Mouse (Mus musculus): ENCODE measurements around the gene Olfr960. TPM values are rescaled to one million over a fixed set of nuclear protein-coding genes. Genes with fewer than 3 reads are reported as not detected.

Olfr960 gene
- total and polyA plus RNA-seq, 3 experiments = 0.49 TPM; not detected in 2

DNA sequence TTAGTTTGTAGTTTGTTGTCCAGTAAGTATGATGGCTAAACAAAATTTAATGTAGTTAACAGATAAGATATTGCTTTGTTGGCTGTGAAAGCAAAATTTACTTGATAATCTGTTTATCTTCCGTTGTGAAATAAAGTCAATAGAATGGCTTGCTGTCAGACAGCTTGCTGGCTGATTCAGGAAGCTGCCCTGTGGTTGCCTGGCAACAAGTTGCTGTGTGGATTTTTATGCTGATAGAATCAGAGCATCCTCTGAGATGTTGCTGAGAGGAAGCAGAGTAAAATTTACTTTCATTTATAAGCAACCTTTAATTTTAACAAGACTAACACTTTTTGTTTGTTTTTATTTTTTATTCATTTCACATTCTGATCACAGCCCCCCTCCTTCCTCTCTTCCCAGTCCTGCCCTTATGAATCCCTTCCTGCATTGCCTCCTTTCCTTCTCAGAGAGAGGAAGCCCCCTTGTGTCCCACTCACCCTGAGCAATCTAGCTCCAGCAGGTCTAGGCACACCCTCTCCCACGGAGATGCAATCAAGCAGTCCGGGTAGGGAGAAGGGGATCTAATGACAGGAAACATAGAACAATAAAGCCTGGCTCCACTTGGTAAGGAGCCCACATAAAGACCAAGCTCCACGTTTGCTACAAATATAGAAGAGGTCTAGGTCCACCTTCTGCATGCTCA lies 12.9 kb downstream of the Olfr960 start:
- Histone ChIP-seq H3K27me3 (ENCODE audit: insufficient read depth, low read length) (no peaks in the 10 kb centered on the region), H3K36me3 (replicated peaks) (no peaks in the 10 kb centered on the region), H3K4me1 (ENCODE audit: insufficient read depth, low read depth, low read length) (no peaks in the 10 kb centered on the region), H3K4me3 (ENCODE audit: low read depth, low read length) (no peak overlapping the region), H3K9me3 (replicated peaks) (no peaks in the 10 kb centered on the region)
- no peak for ATAC-seq (ENCODE audit: extremely low read depth, insufficient number of reproducible peaks, low FRiP score, poor library complexity, severe bottlenecking)
- no peak for DNase-seq (ENCODE audit: low spot score)
- TF ChIP-seq CTCF (IDR thresholded peaks at IDR 0.05; ENCODE audit: low read depth, low read length) = no peak
- no peak for TF ChIP-seq TAL1 (conservative IDR thresholded peaks at IDR 0.05; ENCODE audit: low read depth, low read length)
- no peak for TF ChIP-seq GATA2 (IDR thresholded peaks at IDR 0.05; ENCODE audit: borderline replicate concordance, low read depth, low read length)
- no peak for TF ChIP-seq GATA1 (IDR thresholded peaks at IDR 0.05; ENCODE audit: borderline replicate concordance, low read length)
- no peak for TF ChIP-seq POLR2AphosphoS5 (IDR thresholded peaks at IDR 0.05; ENCODE audit: insufficient replicate concordance, low read depth, low read length)

DNA sequence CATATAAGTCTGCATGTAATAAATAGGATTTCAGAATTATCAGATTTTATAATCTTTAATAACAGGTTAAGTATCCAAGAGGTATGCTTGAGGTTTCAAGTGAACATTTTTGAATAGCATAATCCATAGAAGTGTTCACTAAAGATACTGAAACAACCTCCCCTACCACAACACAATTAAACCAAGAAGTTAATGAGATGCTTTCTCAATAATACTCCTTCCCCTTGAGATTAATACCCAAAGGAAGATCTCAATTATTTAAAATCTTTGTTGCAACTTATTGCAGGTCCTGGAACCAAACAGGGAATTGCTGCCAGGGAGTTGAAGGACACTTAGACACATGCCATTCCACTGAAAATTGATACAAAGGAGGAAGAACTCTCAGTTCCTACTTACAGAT lies 23.6 kb downstream of the Olfr960 start, which contains the start of gene Olfr961:
Gene Olfr961, plus strand, starts transcription at position 301 of the 400 bp plus-strand sequence.
- Histone ChIP-seq H3K27me3 (ENCODE audit: insufficient read depth, low read length) (no peaks in the 10 kb centered on the region), H3K9me3 (replicated peaks) (no peaks in the 10 kb centered on the region), H3K4me3 (ENCODE audit: low read depth, low read length) (no peak within 1 kb of the TSS), H3K4me1 (ENCODE audit: insufficient read depth, low read depth, low read length) (no peaks in the 10 kb centered on the region), H3K36me3 (replicated peaks) (no peaks in the 10 kb centered on the region)
- DNase-seq (ENCODE audit: low spot score) (no peak), ATAC-seq (ENCODE audit: extremely low read depth, insufficient number of reproducible peaks, low FRiP score, poor library complexity, severe bottlenecking) (no peak)
- TF ChIP-seq POLR2AphosphoS5 (IDR thresholded peaks at IDR 0.05; ENCODE audit: insufficient replicate concordance, low read depth, low read length) (no peak), GATA1 (IDR thresholded peaks at IDR 0.05; ENCODE audit: borderline replicate concordance, low read length) (no peak), TAL1 (conservative IDR thresholded peaks at IDR 0.05; ENCODE audit: low read depth, low read length) (no peak), CTCF (IDR thresholded peaks at IDR 0.05; ENCODE audit: low read depth, low read length) (no peak), GATA2 (IDR thresholded peaks at IDR 0.05; ENCODE audit: borderline replicate concordance, low read depth, low read length) (no peak)

DNA sequence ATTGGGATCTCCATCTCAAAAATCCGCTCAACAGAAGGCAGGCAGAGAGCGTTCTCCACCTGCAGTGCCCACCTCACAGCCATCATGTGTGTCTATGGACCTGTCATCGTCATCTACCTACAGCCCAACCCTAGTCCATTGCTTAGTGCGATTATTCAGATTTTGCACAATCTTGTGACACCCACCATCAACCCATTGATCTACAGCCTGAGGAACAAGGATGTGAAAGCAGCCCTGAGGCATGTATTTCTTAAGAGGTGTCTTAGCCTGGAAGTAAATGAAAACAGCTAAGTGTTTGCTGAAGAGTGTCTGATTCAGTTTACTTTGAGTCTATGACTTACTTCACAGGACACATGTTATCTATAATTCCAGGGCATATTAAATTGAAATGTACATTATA lies 26.2 kb downstream of the Olfr960 start:
- TF ChIP-seq GATA2 (IDR thresholded peaks at IDR 0.05; ENCODE audit: borderline replicate concordance, low read depth, low read length) (no peak), POLR2AphosphoS5 (IDR thresholded peaks at IDR 0.05; ENCODE audit: insufficient replicate concordance, low read depth, low read length) (no peak), GATA1 (IDR thresholded peaks at IDR 0.05; ENCODE audit: borderline replicate concordance, low read length) (no peak), TAL1 (conservative IDR thresholded peaks at IDR 0.05; ENCODE audit: low read depth, low read length) (no peak), CTCF (IDR thresholded peaks at IDR 0.05; ENCODE audit: low read depth, low read length) (no peak)
- Histone ChIP-seq H3K4me1 (ENCODE audit: insufficient read depth, low read depth, low read length) (no peaks in the 10 kb centered on the region), H3K9me3 (replicated peaks) (no peaks in the 10 kb centered on the region), H3K27me3 (ENCODE audit: insufficient read depth, low read length) (no peaks in the 10 kb centered on the region), H3K36me3 (replicated peaks) (no peaks in the 10 kb centered on the region), H3K4me3 (ENCODE audit: low read depth, low read length) (no peak overlapping the region)
- no peak for ATAC-seq (ENCODE audit: extremely low read depth, insufficient number of reproducible peaks, low FRiP score, poor library complexity, severe bottlenecking)
- DNase-seq (ENCODE audit: low spot score) = no peak

DNA sequence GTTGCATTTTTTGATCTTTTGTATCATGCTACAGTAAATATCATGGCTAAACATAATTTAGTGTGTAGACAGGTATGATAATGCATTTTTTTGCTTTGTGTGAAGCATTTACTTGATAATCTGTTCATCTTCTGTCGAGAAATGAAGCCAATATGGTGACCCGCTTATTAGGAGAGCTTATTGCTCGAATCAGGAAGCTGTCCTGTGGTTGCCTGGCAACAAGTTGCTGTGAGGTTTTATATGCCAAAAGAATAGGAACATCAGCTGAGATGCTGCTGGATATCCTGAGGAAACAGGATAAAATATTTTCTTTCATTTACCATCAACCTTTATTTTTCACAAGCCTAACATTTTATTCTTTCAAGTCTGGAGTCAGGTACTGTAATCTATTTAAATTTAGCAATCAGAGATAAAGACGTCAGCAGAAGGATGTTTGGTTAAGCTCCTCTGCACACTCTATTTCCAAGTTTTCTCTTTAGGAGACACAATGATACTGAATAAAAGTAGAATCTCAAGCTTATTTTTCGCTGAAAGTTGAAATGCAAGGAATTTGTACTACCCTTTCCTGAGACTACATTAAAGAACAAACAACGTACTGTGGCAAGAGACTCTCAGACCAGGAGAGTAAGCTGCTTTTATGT lies 33.7 kb downstream of the Olfr960 start:
- DNase-seq (ENCODE audit: low spot score) = no peak
- no peaks in the 10 kb centered on the region for H3K9me3 ChIP-seq (replicated peaks)
- no peak for ATAC-seq (ENCODE audit: extremely low read depth, insufficient number of reproducible peaks, low FRiP score, poor library complexity, severe bottlenecking)
- no peaks in the 10 kb centered on the region for H3K27me3 ChIP-seq (ENCODE audit: insufficient read depth, low read length)
- H3K4me1 ChIP-seq (ENCODE audit: insufficient read depth, low read depth, low read length) = no peaks in the 10 kb centered on the region
- no peak overlapping the region for H3K4me3 ChIP-seq (ENCODE audit: low read depth, low read length)
- no peaks in the 10 kb centered on the region for H3K36me3 ChIP-seq (replicated peaks)
- TF ChIP-seq POLR2AphosphoS5 (IDR thresholded peaks at IDR 0.05; ENCODE audit: insufficient replicate concordance, low read depth, low read length) = no peak

DNA sequence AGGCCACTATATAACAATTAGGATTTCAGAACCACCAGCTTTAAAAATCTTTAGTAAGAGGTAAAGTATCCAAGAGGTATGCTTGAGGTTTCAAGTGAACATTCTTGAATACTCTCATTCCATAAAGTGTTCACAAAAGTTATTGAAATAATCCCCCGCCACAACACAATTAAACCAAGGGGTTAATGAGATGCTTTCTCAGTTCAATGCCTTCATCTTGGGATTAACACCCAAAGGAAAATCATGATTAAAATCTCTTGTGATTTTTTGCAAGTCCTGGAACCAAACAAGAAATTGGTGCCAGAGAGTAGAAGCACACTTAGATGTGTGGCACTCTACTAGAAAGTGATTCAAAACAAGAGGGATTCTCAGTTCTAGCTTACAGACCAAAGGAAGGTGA lies 45.7 kb downstream of the Olfr960 start, which contains the start of gene Olfr963:
Gene Olfr963, plus strand, starts transcription at position 301 of the 400 bp plus-strand sequence.
- H3K27me3 ChIP-seq (ENCODE audit: insufficient read depth, low read length) = no peaks in the 10 kb centered on the region
- no peaks in the 10 kb centered on the region for H3K4me1 ChIP-seq (ENCODE audit: insufficient read depth, low read depth, low read length)

DNA sequence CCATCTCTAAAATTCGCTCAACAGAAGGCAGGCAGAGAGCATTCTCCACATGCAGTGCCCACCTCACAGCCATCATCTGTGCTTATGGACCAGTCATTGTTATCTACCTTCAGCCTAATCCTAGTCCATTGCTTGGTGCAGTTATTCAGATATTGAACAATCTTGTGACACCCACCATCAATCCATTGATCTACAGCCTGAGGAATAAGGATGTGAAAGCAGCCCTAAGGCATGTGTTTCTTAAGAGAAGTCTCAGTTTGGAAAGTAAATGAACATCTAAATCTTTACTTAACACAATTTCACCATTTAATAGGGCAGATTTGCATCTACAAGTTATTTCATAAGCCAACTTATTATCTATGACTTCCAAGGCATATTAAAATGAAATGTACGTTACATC lies 48.5 kb downstream of the Olfr960 start:
- no peaks in the 10 kb centered on the region for H3K4me1 ChIP-seq (ENCODE audit: insufficient read depth, low read depth, low read length)
- no peaks in the 10 kb centered on the region for H3K36me3 ChIP-seq (replicated peaks)
- ATAC-seq (ENCODE audit: extremely low read depth, insufficient number of reproducible peaks, low FRiP score, poor library complexity, severe bottlenecking) (no peak), DNase-seq (ENCODE audit: low spot score) (no peak)
- no peaks in the 10 kb centered on the region for H3K27me3 ChIP-seq (ENCODE audit: insufficient read depth, low read length)
- H3K9me3 ChIP-seq (replicated peaks) = no peaks in the 10 kb centered on the region
- H3K4me3 ChIP-seq (ENCODE audit: low read depth, low read length) = no peak overlapping the region
- TF ChIP-seq GATA2 (IDR thresholded peaks at IDR 0.05; ENCODE audit: borderline replicate concordance, low read depth, low read length) = no peak
- TF ChIP-seq TAL1 (conservative IDR thresholded peaks at IDR 0.05; ENCODE audit: low read depth, low read length) = no peak
- no peak for TF ChIP-seq POLR2AphosphoS5 (IDR thresholded peaks at IDR 0.05; ENCODE audit: insufficient replicate concordance, low read depth, low read length)
- no peak for TF ChIP-seq GATA1 (IDR thresholded peaks at IDR 0.05; ENCODE audit: borderline replicate concordance, low read length)
- TF ChIP-seq CTCF (IDR thresholded peaks at IDR 0.05; ENCODE audit: low read depth, low read length) = no peak

More for the DNA sequence above, 45.7 kb downstream of the Olfr960 start, which contains the start of gene Olfr963:
- TF ChIP-seq CTCF (IDR thresholded peaks at IDR 0.05; ENCODE audit: low read depth, low read length) = no peak
- no peak for TF ChIP-seq TAL1 (conservative IDR thresholded peaks at IDR 0.05; ENCODE audit: low read depth, low read length)
- TF ChIP-seq POLR2AphosphoS5 (IDR thresholded peaks at IDR 0.05; ENCODE audit: insufficient replicate concordance, low read depth, low read length) = no peak
- no peak for TF ChIP-seq GATA2 (IDR thresholded peaks at IDR 0.05; ENCODE audit: borderline replicate concordance, low read depth, low read length)
- no peak for TF ChIP-seq GATA1 (IDR thresholded peaks at IDR 0.05; ENCODE audit: borderline replicate concordance, low read length)
- DNase-seq (ENCODE audit: low spot score) (no peak), ATAC-seq (ENCODE audit: extremely low read depth, insufficient number of reproducible peaks, low FRiP score, poor library complexity, severe bottlenecking) (no peak)
- Histone ChIP-seq H3K36me3 (replicated peaks) (no peaks in the 10 kb centered on the region), H3K9me3 (replicated peaks) (no peaks in the 10 kb centered on the region), H3K4me3 (ENCODE audit: low read depth, low read length) (no peak within 1 kb of the TSS)

Other genes starting within 250 kb of the Olfr960 start
Only the 20 nearest of the 21 such genes appear.
- gene Olfr951, start 234.0 kb upstream of the Olfr960 start, total RNA-seq (2014; fragmentation: Nextera tagmentation) = not detected in 2 replicates
- 0.22 TPM in 1 of 2 replicates, not detected in the other for gene Olfr951, start 234.0 kb upstream of the Olfr960 start, total RNA-seq (2017)
- not detected in 2 replicates for gene Olfr951, start 234.0 kb upstream of the Olfr960 start, polyA plus RNA-seq (2012)
- not detected in 2 replicates for gene Olfr952, start 194.2 kb upstream of the Olfr960 start, total RNA-seq (2014; fragmentation: Nextera tagmentation)
- gene Olfr952, start 194.2 kb upstream of the Olfr960 start, total RNA-seq (2017) = not detected in 2 replicates
- not detected in 2 replicates for gene Olfr952, start 194.2 kb upstream of the Olfr960 start, polyA plus RNA-seq (2012)
- gene Olfr954, start 164.7 kb upstream of the Olfr960 start, total RNA-seq (2014; fragmentation: Nextera tagmentation) = not detected in 2 replicates
- 0.06 and 0.11 TPM in 2 replicates for gene Olfr954, start 164.7 kb upstream of the Olfr960 start, total RNA-seq (2017)
- not detected in 2 replicates for gene Olfr954, start 164.7 kb upstream of the Olfr960 start, polyA plus RNA-seq (2012)
- gene Olfr955, start 149.4 kb upstream of the Olfr960 start, total RNA-seq (2014; fragmentation: Nextera tagmentation) = not detected in 2 replicates
- 0.17 TPM in 1 of 2 replicates, not detected in the other for gene Olfr955, start 149.4 kb upstream of the Olfr960 start, total RNA-seq (2017)
- not detected in 2 replicates for gene Olfr955, start 149.4 kb upstream of the Olfr960 start, polyA plus RNA-seq (2012)
- gene Olfr44, start 127.4 kb upstream of the Olfr960 start, total RNA-seq (2014; fragmentation: Nextera tagmentation) = not detected in 2 replicates
- gene Olfr44, start 127.4 kb upstream of the Olfr960 start, total RNA-seq (2017) = 0.05 TPM in 1 of 2 replicates, not detected in the other
- not detected in 2 replicates for gene Olfr44, start 127.4 kb upstream of the Olfr960 start, polyA plus RNA-seq (2012)
- not detected in 2 replicates for gene Olfr957, start 105.6 kb upstream of the Olfr960 start, total RNA-seq (2014; fragmentation: Nextera tagmentation)
- 0.22 TPM in 1 of 2 replicates, not detected in the other for gene Olfr957, start 105.6 kb upstream of the Olfr960 start, total RNA-seq (2017)
- gene Olfr957, start 105.6 kb upstream of the Olfr960 start, polyA plus RNA-seq (2012) = not detected in 2 replicates
- gene Olfr958, start 67.3 kb upstream of the Olfr960 start, total RNA-seq (2014; fragmentation: Nextera tagmentation) = not detected in 2 replicates
- gene Olfr958, start 67.3 kb upstream of the Olfr960 start, total RNA-seq (2017) = 0.06 and 0.11 TPM in 2 replicates
- not detected in 2 replicates for gene Olfr958, start 67.3 kb upstream of the Olfr960 start, polyA plus RNA-seq (2012)
- gene Olfr959, start 45.8 kb upstream of the Olfr960 start, total RNA-seq (2014; fragmentation: Nextera tagmentation) = not detected in 2 replicates
- gene Olfr959, start 45.8 kb upstream of the Olfr960 start, total RNA-seq (2017) = 0.05 and 0.23 TPM in 2 replicates
- not detected in 2 replicates for gene Olfr959, start 45.8 kb upstream of the Olfr960 start, polyA plus RNA-seq (2012)
- not detected in 2 replicates for gene AW551984, start 17.0 kb upstream of the Olfr960 start, total RNA-seq (2014; fragmentation: Nextera tagmentation)
- gene AW551984, start 17.0 kb upstream of the Olfr960 start, total RNA-seq (2017) = 0.27 TPM in 1 of 2 replicates, not detected in the other
- gene AW551984, start 17.0 kb upstream of the Olfr960 start, polyA plus RNA-seq (2012) = not detected in 2 replicates
- gene Olfr148, start 10.7 kb upstream of the Olfr960 start, total RNA-seq (2014; fragmentation: Nextera tagmentation) = not detected in 2 replicates
- 0.12 TPM in 1 of 2 replicates, not detected in the other for gene Olfr148, start 10.7 kb upstream of the Olfr960 start, total RNA-seq (2017)
- gene Olfr148, start 10.7 kb upstream of the Olfr960 start, polyA plus RNA-seq (2012) = not detected in 2 replicates
- not detected in 2 replicates for gene Olfr961, start 23.7 kb downstream of the Olfr960 start, total RNA-seq (2014; fragmentation: Nextera tagmentation)
- gene Olfr961, start 23.7 kb downstream of the Olfr960 start, total RNA-seq (2017) = 0.11 and 0.12 TPM in 2 replicates
- gene Olfr961, start 23.7 kb downstream of the Olfr960 start, polyA plus RNA-seq (2012) = not detected in 2 replicates
- not detected in 2 replicates for gene Olfr963, start 45.8 kb downstream of the Olfr960 start, total RNA-seq (2014; fragmentation: Nextera tagmentation)
- 0.06 TPM in 1 of 2 replicates, not detected in the other for gene Olfr963, start 45.8 kb downstream of the Olfr960 start, total RNA-seq (2017)
- not detected in 2 replicates for gene Olfr963, start 45.8 kb downstream of the Olfr960 start, polyA plus RNA-seq (2012)
- gene Olfr149, start 85.7 kb downstream of the Olfr960 start, total RNA-seq (2014; fragmentation: Nextera tagmentation) = not detected in 2 replicates
- gene Olfr149, start 85.7 kb downstream of the Olfr960 start, total RNA-seq (2017) = 0.17 TPM in 1 of 2 replicates, not detected in the other
- not detected in 2 replicates for gene Olfr149, start 85.7 kb downstream of the Olfr960 start, polyA plus RNA-seq (2012)
- not detected in 2 replicates for gene Olfr965, start 90.0 kb downstream of the Olfr960 start, total RNA-seq (2014; fragmentation: Nextera tagmentation)
- gene Olfr965, start 90.0 kb downstream of the Olfr960 start, total RNA-seq (2017) = 0.23 TPM in 1 of 2 replicates, not detected in the other
- not detected in 2 replicates for gene Olfr965, start 90.0 kb downstream of the Olfr960 start, polyA plus RNA-seq (2012)
- gene Olfr150, start 109.6 kb downstream of the Olfr960 start, total RNA-seq (2014; fragmentation: Nextera tagmentation) = not detected in 2 replicates
- 0.11 TPM in 1 of 2 replicates, not detected in the other for gene Olfr150, start 109.6 kb downstream of the Olfr960 start, total RNA-seq (2017)
- not detected in 2 replicates for gene Olfr150, start 109.6 kb downstream of the Olfr960 start, polyA plus RNA-seq (2012)
- not detected in 2 replicates for gene Olfr967, start 124.9 kb downstream of the Olfr960 start, total RNA-seq (2014; fragmentation: Nextera tagmentation)
- 0.16 TPM in 1 of 2 replicates, not detected in the other for gene Olfr967, start 124.9 kb downstream of the Olfr960 start, total RNA-seq (2017)
- not detected in 2 replicates for gene Olfr967, start 124.9 kb downstream of the Olfr960 start, polyA plus RNA-seq (2012)
- gene Olfr968, start 161.9 kb downstream of the Olfr960 start, total RNA-seq (2014; fragmentation: Nextera tagmentation) = not detected in 2 replicates
- 0.06 and 0.11 TPM in 2 replicates for gene Olfr968, start 161.9 kb downstream of the Olfr960 start, total RNA-seq (2017)
- not detected in 2 replicates for gene Olfr968, start 161.9 kb downstream of the Olfr960 start, polyA plus RNA-seq (2012)
- gene Olfr969, start 169.6 kb downstream of the Olfr960 start, total RNA-seq (2014; fragmentation: Nextera tagmentation) = not detected in 2 replicates
- not detected in 2 replicates for gene Olfr969, start 169.6 kb downstream of the Olfr960 start, total RNA-seq (2017)
- gene Olfr969, start 169.6 kb downstream of the Olfr960 start, polyA plus RNA-seq (2012) = not detected in 2 replicates
- not detected in 2 replicates for gene Olfr970, start 187.5 kb downstream of the Olfr960 start, total RNA-seq (2014; fragmentation: Nextera tagmentation)
- gene Olfr970, start 187.5 kb downstream of the Olfr960 start, total RNA-seq (2017) = 0.33 TPM in 1 of 2 replicates, not detected in the other
- gene Olfr970, start 187.5 kb downstream of the Olfr960 start, polyA plus RNA-seq (2012) = not detected in 2 replicates
- not detected in 2 replicates for gene Olfr971, start 215.5 kb downstream of the Olfr960 start, total RNA-seq (2014; fragmentation: Nextera tagmentation)
- gene Olfr971, start 215.5 kb downstream of the Olfr960 start, total RNA-seq (2017) = not detected in 2 replicates
- gene Olfr971, start 215.5 kb downstream of the Olfr960 start, polyA plus RNA-seq (2012) = not detected in 2 replicates

Measured in G1E (cell line).